Mouse (Mus musculus) cerebellum, adult 2 months (tissue): ENCODE measurements around the gene Cd59b.
"Not testable (repeated sequence)": the region's sequence is repeated elsewhere in the genome, so short reads cannot be mapped to it uniquely, and the experiment has no call there.

Experiments
- CTCF ChIP-seq: fragments of 200-500 bp; IDR thresholded peaks from 2 replicates; pipeline ENCODE4 v1.5.1; 2011; ENCODE audit warnings: low read depth, mild to moderate bottlenecking, control low read depth, low read length, moderate library complexity, borderline replicate concordance; ENCODE audit not compliant: insufficient read depth
- POLR2A ChIP-seq: fragments of 200-500 bp; IDR thresholded peaks from 2 replicates; pipeline ENCODE4 v1.6.1; 2011; ENCODE audit warnings: low read length, control low read depth, borderline replicate concordance; ENCODE audit not compliant: insufficient read depth

- not testable (repeated sequence) for TF ChIP-seq CTCF, POLR2A
Observed at GRCm38 (mm10) chr2:104109021-104109420, 39.4 kb downstream of the Cd59b start.
